Mouse (Mus musculus) right cerebral cortex, postnatal 25 days (tissue): ENCODE measurements around the gene Dnaja2.

Source experiments
- DNase-seq: peaks from one replicate; pipeline ENCODE4 v3.0.0; 2022

The Dnaja2 gene

DNA sequence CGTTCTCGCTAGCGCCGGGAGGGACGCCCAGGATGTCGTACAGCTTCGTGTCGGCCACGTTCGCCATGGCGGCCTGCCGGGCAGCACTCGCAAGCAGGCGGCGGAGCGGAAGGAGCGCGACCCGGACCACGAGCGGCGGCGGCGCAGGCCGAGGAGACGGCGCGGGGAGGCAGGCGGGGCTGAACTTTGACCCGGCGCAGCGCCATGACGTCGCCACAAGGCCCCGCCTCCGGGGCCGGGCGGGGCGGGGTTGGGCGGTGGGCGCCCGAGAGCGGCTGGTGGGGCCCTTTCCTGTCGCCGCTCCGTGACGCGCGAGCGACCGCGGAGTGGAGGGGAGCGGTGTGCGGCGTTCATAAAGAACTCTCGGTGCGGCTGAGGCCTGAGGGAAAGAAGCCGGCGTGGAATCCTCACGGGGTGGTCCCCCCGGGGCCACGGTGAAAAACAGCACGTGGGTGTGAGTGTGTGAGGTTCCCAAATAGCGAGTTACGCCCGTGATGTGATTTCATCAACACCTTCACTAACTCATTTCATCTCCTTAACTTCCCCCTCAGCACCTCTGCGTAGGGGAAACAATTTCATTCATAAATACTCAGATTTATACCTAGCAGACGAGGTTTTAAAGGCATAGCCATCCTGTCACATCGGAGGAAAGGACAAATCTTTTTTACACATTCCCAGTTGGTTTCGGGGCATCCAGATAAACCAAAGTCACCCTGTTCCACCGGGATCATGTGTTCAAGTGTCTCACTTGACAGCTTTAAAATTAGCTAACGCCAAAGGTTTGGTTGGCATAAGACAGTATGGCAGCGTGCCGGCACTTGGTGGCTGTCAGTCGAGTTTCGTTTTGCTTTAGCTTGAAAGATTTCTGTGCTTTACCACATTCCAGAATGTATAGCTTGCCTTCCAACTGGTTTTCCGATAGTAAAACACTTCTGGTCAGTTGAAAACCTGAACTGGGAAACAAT lies at the start of gene Dnaja2:
Gene Dnaja2, minus strand, starts transcription at position 164 of the 965 bp plus-strand sequence.
- peak; percentile 94 for DNase-seq

DNA sequence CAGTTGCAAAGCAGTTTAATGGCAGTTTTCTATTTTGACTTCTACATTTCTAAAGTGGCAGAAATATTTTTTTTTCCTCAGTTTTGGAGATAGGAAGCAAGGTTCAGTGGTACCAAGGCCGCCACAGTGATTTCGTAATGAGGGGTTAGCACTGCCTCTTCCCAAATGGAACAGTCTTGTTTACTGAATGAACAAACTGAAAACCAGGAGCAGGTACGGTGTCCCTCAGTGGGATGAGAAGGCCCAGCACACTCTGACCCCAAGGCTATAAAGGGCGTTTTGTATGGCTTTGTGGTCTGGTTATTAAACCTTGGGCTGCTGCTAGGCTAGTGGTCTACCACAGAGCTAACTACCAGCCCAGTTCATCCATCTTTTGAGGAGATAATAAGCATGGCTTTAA lies 49.1 kb upstream of the Dnaja2 start:
- DNase-seq = no peak

DNA sequence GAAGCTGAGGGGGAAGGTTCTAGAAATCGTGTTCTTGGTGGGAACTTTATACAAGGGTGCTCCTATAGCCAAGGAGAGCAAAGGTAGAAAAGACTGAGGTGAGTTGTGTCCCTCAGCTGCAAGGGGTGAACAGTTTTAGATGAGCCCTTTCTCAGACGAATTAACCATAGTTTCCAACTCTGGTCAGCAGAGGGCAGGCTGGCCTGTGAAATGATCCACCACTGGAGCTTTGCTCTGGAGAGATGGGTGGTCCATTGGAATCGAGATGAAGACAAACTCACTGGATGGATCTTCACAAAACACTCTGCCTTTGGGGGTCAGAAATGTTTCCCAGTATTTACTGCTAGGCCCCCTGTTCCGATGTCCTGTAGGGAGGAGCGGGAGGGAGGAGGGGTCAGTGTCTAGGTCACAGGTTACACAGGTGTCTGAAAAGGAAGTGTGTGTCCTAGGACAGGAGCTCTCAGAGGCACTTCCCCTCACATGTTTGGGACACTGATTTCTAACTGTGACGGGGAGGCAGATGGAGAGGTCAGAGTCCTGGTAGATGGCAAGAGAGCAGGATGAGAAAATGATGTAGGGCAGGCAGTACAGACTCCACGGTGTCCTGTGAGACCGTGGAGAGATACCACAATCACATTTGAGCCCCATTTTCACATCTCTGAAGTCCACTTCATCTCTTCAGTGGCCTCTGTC lies 48.2 kb upstream of the Dnaja2 start:
- DNase-seq = peak; percentile 63

DNA sequence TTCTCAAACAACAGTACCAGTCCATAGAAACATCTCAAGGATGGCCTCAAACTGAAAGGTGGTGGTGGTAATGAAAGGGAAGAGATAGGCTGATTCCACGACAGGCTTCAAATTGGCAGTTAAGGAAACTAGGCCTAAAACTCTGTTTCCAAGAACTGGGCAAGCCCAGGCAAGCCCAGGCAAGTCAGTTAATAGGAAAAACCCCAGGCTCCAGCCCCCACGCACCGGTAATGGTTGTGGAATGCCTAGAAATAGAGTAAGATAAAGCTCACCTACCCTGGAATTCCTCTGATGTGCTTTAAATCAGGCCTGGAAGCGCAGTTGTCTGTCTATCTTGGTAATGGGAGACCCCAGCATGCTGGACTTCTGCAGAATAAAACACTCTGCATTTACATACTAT lies 47.6 kb upstream of the Dnaja2 start:
- DNase-seq = no peak

DNA sequence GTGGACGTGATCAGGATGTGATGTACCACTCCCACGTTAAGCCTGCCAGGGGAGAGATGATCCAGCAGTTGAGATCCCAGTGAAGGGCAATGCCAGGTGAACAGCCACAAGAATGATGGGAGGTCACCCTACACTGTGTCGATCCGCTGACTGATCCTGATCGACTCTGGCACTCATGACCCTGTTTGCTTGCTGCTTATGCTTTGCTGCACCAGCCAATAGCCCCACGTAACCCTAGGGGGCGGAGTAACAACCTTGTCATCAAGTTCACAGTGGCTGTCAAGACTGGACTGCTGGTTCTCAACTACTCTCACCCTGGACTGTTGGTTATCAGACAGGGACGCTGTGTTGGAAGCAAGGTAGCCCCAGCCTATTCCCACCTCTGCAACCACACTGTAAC lies 46.6 kb upstream of the Dnaja2 start:
- no peak for DNase-seq

DNA sequence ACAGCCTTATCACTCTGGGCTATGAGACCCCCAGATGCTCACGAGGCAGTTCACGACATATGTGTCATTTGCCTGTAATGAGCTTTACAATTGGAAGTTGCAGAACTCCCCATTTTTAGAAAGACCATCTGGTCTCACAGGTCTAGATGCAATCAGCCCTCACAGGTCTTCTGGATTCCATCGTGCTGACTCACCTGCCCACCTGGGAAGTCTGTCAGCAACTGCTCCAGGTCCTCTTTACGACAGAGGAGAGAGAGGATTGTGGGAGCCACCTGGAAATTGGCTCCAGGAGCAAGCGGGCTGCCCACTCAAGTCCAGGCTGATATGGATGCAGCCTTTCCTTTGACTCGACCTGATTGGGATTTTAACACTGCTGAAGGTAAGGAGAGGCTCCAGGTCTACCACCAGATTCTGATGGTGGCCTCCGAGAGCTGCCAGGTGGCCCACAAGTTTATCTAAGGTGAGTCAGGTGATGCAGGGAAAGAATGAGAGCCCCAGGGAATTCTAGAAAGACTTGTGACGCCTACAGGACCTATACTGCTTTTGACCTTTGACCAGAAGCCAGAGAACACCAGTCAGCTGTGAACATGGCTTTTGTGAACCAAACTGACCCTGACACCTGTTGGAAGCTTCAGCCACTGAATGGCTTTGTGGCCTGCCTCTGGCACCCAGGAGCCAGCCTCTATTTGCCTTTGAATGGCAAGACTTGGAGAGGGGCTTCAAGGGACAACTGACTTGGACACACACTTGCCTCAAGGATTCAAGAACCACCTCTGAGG lies 42.5 kb upstream of the Dnaja2 start:
- no peak for DNase-seq

DNA sequence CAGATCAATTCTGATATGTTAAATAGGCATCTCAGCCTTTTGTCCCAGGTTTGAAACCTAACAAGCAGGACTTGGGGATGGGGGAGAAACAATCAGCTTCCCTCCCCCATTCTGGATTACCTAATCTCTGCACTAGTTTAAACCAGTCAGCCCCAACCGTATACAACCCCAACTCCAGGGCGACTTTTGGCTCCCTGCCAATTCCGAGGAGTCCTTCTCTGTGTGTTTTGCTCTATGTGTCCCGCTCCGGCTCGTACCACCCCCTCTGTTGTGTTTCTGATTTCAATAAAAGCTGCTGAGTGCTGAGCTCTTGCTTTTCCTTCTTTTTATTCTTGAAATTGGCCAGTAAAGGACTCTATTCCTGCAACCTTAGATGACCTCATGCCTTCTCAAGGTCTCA lies 40.2 kb upstream of the Dnaja2 start:
- no peak for DNase-seq

DNA sequence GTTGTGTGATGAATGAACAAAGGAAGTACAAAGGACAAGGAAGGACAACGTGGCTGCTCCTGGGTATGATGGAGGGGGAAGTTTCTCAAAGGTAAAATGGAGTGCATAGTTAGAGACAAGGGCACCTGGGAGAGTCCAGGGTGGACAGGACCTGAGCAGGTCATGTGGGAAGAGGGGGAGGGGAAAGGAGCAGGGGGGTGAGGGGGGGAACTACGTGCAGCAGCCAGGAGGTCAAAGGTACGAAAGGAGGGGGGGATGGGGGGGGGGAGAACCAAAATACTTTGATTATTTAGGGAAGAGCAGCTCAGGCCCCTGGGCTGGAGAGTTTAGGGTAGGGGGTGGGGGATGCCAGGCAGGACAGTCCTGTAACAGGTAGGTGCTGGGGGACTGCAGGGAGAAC lies 39.8 kb upstream of the Dnaja2 start:
- no peak for DNase-seq

DNA sequence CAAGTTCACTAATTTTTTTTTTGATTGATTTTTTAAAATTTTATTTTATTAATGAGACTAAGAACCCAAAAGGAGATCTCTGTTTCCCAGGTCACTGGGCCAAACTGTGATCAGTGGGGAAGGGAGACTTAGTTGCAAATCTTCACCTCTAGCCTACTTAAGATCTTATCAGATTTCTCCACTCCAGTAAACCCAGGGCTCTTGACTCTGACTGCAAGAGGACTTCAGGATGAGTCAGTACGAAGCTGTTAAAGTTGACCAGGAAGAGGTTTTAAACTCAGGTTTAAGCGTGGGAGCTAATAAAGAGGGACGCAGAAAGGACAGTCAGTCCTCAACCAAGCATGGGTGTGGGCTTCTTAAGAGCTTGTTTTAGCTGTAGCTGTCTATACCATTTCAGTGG lies 38.2 kb upstream of the Dnaja2 start:
- DNase-seq = no peak

DNA sequence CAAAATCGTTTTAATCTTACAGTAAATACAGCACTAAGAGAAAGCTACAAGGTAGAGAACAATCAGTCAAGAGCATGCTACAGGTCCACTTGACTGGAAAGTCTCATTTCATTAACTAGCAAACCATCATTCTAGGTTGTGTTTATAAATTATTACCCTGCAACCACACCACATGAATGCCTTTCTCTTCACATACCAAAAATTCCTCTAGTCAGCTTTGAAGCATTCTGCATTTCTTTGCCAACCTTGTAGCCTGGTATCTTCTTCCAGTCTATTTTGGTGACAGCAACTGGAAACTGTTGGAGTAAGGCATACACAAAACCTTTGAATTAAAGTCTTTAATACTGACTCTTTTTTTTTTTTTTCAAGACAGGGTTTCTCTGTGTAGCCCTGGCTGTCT lies 36.4 kb upstream of the Dnaja2 start:
- no peak for DNase-seq

DNA sequence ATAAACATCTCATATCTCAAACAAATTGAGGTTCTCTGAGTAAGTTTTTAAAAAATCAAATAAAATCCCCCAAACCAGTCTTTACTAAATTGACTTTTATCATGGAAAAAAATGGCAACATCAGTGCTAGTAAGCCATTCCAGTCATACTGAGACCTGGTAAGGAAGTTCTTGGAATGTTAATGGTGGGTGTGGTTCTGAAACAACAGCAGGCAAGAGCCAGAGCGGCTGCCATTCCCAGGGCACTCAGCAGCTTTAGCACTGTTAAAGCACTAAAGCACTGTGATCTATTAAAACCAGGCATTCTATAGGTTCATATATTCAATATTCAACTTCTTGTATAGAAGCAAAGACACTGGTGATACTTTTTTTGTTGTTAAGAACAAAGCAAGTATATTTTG lies 35.1 kb upstream of the Dnaja2 start:
- DNase-seq = no peak

DNA sequence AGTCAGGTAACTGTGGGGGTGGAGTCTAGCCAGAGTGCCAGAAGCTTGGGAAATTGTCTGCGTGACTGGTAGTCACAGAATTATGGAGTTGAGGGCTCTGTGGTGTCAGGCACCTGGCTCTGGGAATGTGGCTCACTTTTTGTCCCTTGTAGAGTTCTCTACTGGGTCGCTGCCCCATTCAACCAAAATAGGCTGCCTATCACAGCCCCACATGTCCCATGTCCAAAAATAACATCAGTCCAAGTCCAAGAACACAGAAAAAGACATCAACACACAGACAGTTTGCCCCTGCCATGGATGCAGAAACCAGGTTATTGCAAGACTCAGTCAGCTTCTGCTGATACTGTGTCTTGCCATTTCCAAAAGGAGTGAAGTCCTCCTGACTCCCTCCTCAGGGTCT lies 33.5 kb upstream of the Dnaja2 start:
- DNase-seq = no peak

DNA sequence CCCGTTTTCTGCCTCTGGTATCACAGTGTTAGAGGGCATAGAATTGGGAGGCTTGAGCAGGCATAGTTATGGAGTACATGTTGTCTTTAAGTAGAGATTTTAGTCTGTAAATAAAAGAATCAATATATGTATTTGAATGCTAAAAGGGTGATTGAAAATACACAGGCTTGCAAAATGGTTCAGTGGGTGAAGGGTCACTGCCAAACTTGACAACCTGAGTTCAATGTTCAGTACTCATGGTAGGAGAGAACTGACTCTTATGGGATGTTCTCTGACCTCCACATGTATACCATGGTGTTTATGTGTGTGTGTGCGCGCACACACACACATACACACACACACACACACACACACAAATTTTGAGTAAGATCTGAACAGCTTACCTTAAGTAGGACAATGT lies 22.5 kb upstream of the Dnaja2 start:
- DNase-seq = no peak

DNA sequence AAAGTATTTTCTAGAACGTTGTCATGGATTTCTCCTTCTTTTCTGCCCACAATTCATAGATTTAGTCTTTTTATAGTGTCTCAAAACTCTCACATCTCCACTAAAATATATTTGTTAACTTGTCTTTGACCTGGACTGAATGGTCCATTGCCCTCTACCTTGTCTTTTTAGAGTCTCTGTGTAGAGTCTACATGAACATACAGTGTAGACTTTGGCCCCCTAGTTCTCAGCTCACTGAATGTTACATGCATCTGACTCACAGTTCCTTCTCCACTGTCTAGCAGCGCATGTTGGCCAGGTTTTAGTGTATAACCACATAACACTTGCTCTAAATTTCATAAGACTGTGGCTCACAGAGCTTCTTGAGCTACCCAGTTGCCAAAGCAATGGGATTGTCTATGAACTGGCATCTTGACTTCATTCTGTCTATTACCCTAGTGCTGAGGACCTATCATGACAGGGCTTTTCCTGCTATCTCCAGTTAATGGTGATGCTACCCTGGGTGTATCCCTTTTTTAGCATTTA lies 18.9 kb upstream of the Dnaja2 start:
- no peak for DNase-seq

DNA sequence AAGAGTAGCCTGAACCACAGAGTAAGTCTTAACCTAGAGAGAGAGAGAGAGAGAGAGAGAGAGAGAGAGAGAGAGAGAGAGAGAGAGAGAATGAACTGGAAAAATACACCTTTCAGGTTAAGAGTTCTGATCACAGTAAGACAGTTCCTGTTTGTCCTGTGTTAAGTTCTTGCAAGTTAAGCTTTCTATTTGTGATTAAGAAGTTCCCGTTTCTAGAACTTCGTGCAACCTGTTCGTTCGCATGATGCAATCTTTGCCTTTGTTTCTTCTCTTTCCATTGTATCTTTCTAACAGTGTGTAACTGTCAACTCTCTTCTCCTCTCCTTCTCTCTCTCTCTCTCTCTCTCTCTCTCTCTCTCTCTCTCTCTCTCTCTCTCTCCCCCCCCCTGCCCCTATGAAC lies 15.3 kb upstream of the Dnaja2 start:
- no peak for DNase-seq

DNA sequence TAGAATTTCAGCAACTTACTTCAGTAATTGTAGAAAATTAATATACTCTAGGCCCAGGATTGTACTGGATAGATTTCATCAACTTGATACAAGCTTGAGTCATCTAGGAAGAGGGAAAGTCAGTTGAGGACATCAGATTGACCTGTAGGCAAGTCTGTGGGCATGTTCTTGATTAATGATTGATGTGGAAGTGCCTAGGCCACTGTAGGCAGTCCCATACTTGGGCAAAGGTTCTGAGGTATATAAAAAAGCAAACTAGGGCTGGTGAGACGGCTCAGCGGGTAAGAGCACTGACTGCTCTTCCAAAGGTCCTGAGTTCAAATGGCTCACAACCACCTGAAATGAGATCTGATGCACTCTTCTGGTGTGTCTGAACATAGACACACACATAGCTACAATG lies 12.7 kb upstream of the Dnaja2 start:
- no peak for DNase-seq

DNA sequence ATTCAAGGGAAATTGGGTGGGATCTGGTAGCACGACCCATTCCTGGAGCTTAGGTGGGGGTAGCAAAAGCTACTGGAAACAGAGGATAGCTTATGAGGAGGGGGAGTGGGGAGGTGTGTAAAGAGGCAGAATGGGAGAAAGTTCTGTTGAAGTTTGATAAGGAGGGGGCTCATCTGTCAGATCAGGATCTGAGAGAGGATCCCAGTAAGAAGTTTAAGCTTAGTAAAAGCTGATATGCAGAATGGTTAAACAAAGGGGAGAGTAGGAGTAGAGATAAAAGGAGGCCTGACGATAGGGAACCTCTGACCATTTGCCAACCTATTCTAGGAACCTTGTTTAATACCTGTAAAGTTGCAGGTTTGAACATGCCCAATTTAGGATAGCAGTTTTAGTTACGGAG lies 10.0 kb upstream of the Dnaja2 start:
- no peak for DNase-seq

DNA sequence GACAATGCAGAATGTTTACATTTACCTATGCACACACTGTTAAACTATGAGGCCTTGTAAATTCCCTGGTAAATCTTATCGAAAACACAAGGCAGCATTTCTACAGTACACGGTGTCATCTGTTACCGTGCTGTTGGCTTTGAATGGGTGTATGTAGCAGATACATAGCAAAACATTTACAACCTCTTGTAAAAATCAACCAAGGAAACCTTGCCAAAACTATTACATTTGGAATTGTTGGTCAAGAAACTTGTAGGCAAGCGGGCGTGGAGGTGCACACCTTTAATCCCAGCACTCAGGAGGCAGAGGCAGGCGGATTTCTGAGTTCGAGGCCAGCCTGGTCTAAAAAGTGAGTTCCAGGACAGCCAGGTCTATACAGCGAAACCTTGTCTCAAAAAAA lies 8.2 kb upstream of the Dnaja2 start:
- no peak for DNase-seq

DNA sequence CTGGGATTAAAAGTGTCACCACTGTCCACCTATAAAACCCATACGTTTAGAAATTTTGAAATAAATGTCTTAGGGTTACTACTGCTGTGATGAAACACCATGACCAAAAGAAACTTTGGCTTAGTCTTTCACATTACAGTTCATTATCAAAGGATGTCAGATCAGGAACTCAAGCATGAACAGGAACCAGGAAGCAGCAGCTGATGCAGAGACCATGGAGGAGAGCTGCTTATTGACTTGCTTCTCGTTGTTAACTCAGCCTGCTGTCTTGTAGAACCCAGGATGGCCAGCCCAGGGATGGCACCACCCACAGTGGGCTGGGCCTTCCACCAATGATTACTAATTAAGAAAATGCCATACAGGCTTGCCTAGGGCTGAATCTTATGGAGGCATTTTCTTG lies 4.8 kb upstream of the Dnaja2 start:
- DNase-seq = no peak

DNA sequence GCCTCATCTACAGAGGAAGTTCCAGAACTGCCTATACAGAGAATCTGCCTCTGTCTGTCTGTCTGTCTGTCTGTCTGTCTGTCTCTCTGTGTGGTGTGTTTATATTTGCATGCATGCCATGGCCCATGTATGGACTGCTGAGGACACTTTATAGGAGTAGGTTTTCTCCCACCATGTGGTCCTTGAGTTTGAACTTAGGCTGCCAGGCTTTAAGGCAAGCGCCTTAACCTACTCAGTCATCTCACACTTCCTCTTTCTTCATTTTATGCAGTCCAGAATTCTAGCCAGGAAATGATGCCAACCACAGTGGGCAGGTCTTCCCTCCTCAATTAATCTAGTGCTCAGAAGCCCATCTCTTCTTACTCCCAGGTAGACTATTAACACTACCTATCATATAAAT lies 4.1 kb upstream of the Dnaja2 start:
- no peak for DNase-seq

DNA sequence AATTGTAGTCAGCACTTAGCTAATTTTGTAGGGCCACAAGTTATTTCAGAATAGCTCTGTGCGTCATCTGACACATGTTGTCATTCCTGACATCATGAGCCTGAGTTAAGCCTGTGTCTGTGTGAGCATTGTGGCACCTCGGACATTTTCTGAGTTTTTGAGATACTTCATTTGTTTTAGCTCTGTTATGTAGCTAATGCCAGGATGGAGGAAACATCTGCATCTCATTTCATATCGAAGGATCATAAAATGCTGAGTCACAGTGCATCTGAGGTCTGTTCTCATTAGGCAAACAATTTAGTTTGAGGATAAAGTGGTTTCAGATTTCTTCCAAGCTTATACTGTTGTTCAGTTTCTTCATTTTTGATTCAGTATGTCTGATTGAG lies 2.5 kb upstream of the Dnaja2 start:
- no peak for DNase-seq

DNA sequence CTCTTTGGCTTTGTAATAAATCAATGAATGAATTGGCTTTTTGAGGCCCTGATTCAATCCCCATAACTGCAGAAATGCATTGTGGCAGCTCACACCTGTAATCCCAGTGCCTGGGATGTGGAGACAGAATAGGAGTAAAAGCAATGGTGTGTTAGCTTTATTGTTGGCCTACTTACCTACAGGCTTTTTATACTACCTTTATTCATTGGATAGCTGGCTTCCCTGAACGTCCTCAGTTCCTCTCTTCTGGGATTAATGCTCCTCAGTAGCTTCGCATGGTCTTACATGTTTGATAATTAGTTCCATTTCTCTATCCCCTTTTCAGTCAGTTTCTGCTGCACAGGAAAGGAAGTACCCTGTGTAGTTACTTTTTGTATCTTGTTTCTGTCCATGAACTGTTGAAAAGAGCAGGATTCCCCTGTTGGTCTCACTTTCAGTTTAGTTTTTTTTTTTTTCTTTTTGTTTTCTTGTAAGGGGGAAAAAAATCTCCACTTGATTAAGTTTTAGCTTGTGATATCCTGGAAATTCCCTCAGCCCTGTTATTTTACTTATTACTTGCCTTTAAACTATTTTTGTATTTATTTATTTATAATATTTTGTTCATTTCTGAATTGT lies 1.9 kb upstream of the Dnaja2 start:
- DNase-seq = no peak
